Comparison of ENCODE assay signal across 15 mouse cellular contexts in the genomic region with DNA sequence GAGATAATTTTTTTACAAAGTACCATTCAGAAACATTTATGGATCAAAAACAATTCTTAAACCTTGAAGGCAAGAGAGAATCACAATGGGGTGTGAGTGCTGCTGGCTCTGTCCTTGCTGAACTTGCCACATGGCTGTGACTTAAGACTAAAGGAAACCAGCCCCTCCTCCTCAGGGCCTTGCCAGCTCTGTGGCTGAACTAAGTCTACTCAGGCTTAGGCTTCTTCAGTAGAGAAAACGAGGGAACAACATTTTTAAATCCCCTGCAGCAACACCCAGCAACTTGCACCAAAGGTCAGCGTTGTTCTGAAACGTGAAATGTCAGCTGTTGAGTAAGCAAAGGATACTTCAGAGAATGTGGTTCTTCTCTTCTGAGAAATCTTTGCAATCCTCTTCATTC.
DNase-seq lines count a peak whose midpoint lies in the region; ATAC-seq and TF ChIP-seq lines count a peak whose summit lies in the region.
"Had no signal": no experiment of that assay in that cellular context is flagged by ENCODE, and none has a peak within 500 bp of the region (broad histone marks: within the 10 kb centered on the region; RNA-seq: fewer than 3 reads in every experiment).

No protein-coding gene starts in this region.

- no peak overlapping the region for H3K4me3 ChIP-seq in layer of hippocampus, adult 2 months
- no peak overlapping the region for H3K4me3 ChIP-seq in embryonic facial prominence, embryonic 14.5 days (ENCODE audit: low read depth, low read length)
- no peak overlapping the region for H3K4me3 ChIP-seq in lung, embryonic 16.5 days (ENCODE audit: low read length)
- H3K4me3 ChIP-seq in kidney, embryonic 14.5 days (ENCODE audit: low read length): no peak overlapping the region
- H3K4me3 ChIP-seq: liver, embryonic 15.5 days; midbrain, embryonic 12.5 days; neural tube, embryonic 12.5 days had no signal

- H3K9ac ChIP-seq in embryonic facial prominence, embryonic 14.5 days (ENCODE audit: low read depth, low read length): no peak overlapping the region
- H3K9ac ChIP-seq in lung, embryonic 16.5 days (ENCODE audit: low read length): no peak overlapping the region
- no peak overlapping the region for H3K9ac ChIP-seq in kidney, embryonic 14.5 days (ENCODE audit: low read depth, low read length)
- H3K9ac ChIP-seq: liver, embryonic 15.5 days; midbrain, embryonic 12.5 days; neural tube, embryonic 12.5 days had no signal

- no peak for DNase-seq in layer of hippocampus, adult 2 months (ENCODE audit: low spot score in 2 of 2)
- no peak for DNase-seq in layer of hippocampus, adult 9-11 months
- peak; percentile 24 for DNase-seq in adrenal gland, postnatal 14 days
- no peak for DNase-seq in embryonic facial prominence, embryonic 14.5 days (ENCODE audit: low spot score)
- DNase-seq in right cerebral cortex, adult 2 months (ENCODE audit: low spot score in 2 of 2): no peak
- DNase-seq: cerebellum, adult 11 months; spleen, adult 18-20 months; thymus, postnatal 14 days had no signal

- no peaks in the 10 kb centered on the region for H3K9me3 ChIP-seq in embryonic facial prominence, embryonic 14.5 days (ENCODE audit: control insufficient read depth, low read length)
- H3K9me3 ChIP-seq in lung, embryonic 16.5 days (ENCODE audit: control insufficient read depth, low read length): no peaks in the 10 kb centered on the region
- H3K9me3 ChIP-seq in kidney, embryonic 14.5 days (ENCODE audit: control insufficient read depth, low read length): no peaks in the 10 kb centered on the region
- H3K9me3 ChIP-seq: G1E; liver, embryonic 15.5 days; midbrain, embryonic 12.5 days; neural tube, embryonic 12.5 days had no signal

- H3K27ac ChIP-seq in layer of hippocampus, adult 2 months: peak overlapping the region; percentile 60
- H3K27ac ChIP-seq in embryonic facial prominence, embryonic 14.5 days (replicated peaks; ENCODE audit: low read depth, low read length): 0 out of 2 replicates have a peak overlapping the region, but pooled peaks have one; percentile 15
- no peak overlapping the region for H3K27ac ChIP-seq in lung, embryonic 16.5 days (ENCODE audit: low read length)
- H3K27ac ChIP-seq in kidney, embryonic 14.5 days (ENCODE audit: low read depth, low read length): no peak overlapping the region
- H3K27ac ChIP-seq: liver, embryonic 15.5 days; midbrain, embryonic 12.5 days; neural tube, embryonic 12.5 days had no signal

- H3K36me3 ChIP-seq in embryonic facial prominence, embryonic 14.5 days (ENCODE audit: control insufficient read depth, insufficient read depth, low read length): no peaks in the 10 kb centered on the region
- no peaks in the 10 kb centered on the region for H3K36me3 ChIP-seq in lung, embryonic 16.5 days (ENCODE audit: control insufficient read depth, insufficient read depth, low read length)
- no peaks in the 10 kb centered on the region for H3K36me3 ChIP-seq in kidney, embryonic 14.5 days (ENCODE audit: control insufficient read depth, insufficient read depth, low read length)
- H3K36me3 ChIP-seq: G1E; liver, embryonic 15.5 days; midbrain, embryonic 12.5 days; neural tube, embryonic 12.5 days had no signal

- no peak for ATAC-seq in embryonic facial prominence, embryonic 14.5 days (ENCODE audit: low read depth)
- ATAC-seq in lung, embryonic 16.5 days (ENCODE audit: low read depth): 0 out of 2 replicates have a peak, but pooled peaks have one; percentile 36
- ATAC-seq in kidney, embryonic 14.5 days (ENCODE audit: low FRiP score, low TSS enrichment): no peak
- ATAC-seq: activated CD4-positive, CD25-positive, alpha-beta regulatory T cell, adult 4 months had no signal

- no peaks in the 10 kb centered on the region for H3K4me1 ChIP-seq in embryonic facial prominence, embryonic 14.5 days (ENCODE audit: control insufficient read depth, insufficient read depth, low read length)
- no peaks in the 10 kb centered on the region for H3K4me1 ChIP-seq in lung, embryonic 16.5 days (replicated peaks; ENCODE audit: control insufficient read depth, insufficient read depth, low read length)
- no peaks in the 10 kb centered on the region for H3K4me1 ChIP-seq in kidney, embryonic 14.5 days (ENCODE audit: control insufficient read depth, insufficient read depth, low read length)
- H3K4me1 ChIP-seq: liver, embryonic 15.5 days; midbrain, embryonic 12.5 days; neural tube, embryonic 12.5 days had no signal

- WGBS in embryonic facial prominence, embryonic 14.5 days: 40% methylated on average over 3 of the region's 3 CpGs
- WGBS in lung, embryonic 16.5 days: 25% methylated on average over 3 of the region's 3 CpGs
- 63% methylated on average over 3 of the region's 3 CpGs for WGBS in kidney, embryonic 14.5 days

- no peak for TF ChIP-seq CTCF in layer of hippocampus, adult 2 months (conservative IDR thresholded peaks at IDR 0.05)

- H3K4me2 ChIP-seq in embryonic facial prominence, embryonic 14.5 days (ENCODE audit: low read depth, low read length): no peak overlapping the region
- H3K4me2 ChIP-seq in lung, embryonic 16.5 days (ENCODE audit: low read depth, low read length): no peak overlapping the region
- no peak overlapping the region for H3K4me2 ChIP-seq in kidney, embryonic 14.5 days (replicated peaks; ENCODE audit: low read depth, low read length)
- H3K4me2 ChIP-seq: liver, embryonic 15.5 days; midbrain, embryonic 12.5 days; neural tube, embryonic 12.5 days had no signal

- H3K27me3 ChIP-seq in embryonic facial prominence, embryonic 14.5 days (replicated peaks; ENCODE audit: control insufficient read depth, insufficient read depth, low read length): no peaks in the 10 kb centered on the region
- no peaks in the 10 kb centered on the region for H3K27me3 ChIP-seq in lung, embryonic 16.5 days (ENCODE audit: control insufficient read depth, insufficient read depth, low read depth, low read length)
- no peaks in the 10 kb centered on the region for H3K27me3 ChIP-seq in kidney, embryonic 14.5 days (ENCODE audit: control insufficient read depth, insufficient read depth, low read length)
- H3K27me3 ChIP-seq: liver, embryonic 15.5 days; midbrain, embryonic 12.5 days; neural tube, embryonic 12.5 days had no signal

Comparison
In these comparisons a context has a peak if more than half of its experiments do, and no peak if none do; other contexts are left out.
1. H3K27ac ChIP-seq: peak in layer of hippocampus, adult 2 months (single experiment) and embryonic facial prominence, embryonic 14.5 days (single experiment); none in lung, embryonic 16.5 days (single experiment) and kidney, embryonic 14.5 days (single experiment).